In the genomic region with DNA sequence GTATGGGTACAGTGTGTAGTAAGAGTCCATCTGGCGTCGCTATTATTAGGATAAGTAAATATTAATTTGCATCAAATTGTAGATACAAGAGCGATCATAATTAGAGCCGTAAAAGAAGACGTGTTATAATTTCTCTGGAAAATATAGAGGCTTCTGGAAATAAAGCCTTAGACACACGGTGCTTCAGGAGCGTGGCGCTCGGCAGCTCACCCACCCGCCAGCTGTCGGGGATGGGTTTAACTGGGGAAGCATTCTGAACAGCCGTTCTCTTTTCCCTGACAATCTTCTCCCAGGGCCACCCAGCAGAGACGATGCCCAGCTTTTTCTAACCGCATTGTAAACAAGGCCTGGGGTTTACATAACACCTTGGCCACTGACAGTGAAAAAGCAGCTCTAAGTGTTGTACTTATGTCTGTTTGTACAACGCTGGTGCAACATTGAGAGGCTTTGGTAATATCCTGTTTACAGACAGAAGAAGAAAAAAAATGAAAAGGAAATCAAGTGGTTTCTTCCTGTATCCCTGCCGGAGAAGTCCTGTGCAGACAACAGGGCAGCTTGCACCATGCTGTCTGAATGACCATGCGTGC, we compare ENCODE assay signal across 15 mouse cellular contexts.
DNase-seq lines count a peak whose midpoint lies in the region; ATAC-seq and TF ChIP-seq lines count a peak whose summit lies in the region.
"Had no signal": no experiment of that assay in that cellular context is flagged by ENCODE, and none has a peak within 500 bp of the region (broad histone marks: within the 10 kb centered on the region; RNA-seq: fewer than 3 reads in every experiment).

No protein-coding gene starts in this region.

- no peak overlapping the region for H3K4me3 ChIP-seq in intestine, embryonic 16.5 days (ENCODE audit: low read length)
- H3K4me3 ChIP-seq in intestine, postnatal 0 days (ENCODE audit: low read depth, low read length) = no peak overlapping the region
- H3K4me3 ChIP-seq in gastrocnemius, adult 2 months = no peak overlapping the region
- H3K4me3 ChIP-seq: embryonic facial prominence, embryonic 13.5 days had no signal

- H3K27me3 ChIP-seq in intestine, embryonic 16.5 days (replicated peaks; ENCODE audit: control insufficient read depth, insufficient read depth, low read length) = no peaks in the 10 kb centered on the region
- H3K27me3 ChIP-seq in intestine, postnatal 0 days (replicated peaks; ENCODE audit: control insufficient read depth, insufficient read depth, low read length) = no peaks in the 10 kb centered on the region
- H3K27me3 ChIP-seq: embryonic facial prominence, embryonic 13.5 days had no signal

- H3K4me2 ChIP-seq in intestine, embryonic 16.5 days (ENCODE audit: low read depth, low read length) = no peak overlapping the region
- no peak overlapping the region for H3K4me2 ChIP-seq in intestine, postnatal 0 days (replicated peaks; ENCODE audit: low read depth)
- H3K4me2 ChIP-seq: embryonic facial prominence, embryonic 13.5 days; liver, embryonic 11.5 days had no signal

- intact Hi-C loops in left cerebral cortex, postnatal 36 days (cut with DNase I) = loop anchor here (5.0 to 10.0 kb wide), 4 partner anchors 134 to 478 kb away; partner anchors contain the start of gene Tmem132d
- intact Hi-C loops in gastrocnemius, adult 2 months (cut with DNase I) = no loop called here

- H3K27ac ChIP-seq in intestine, embryonic 16.5 days (ENCODE audit: low read length) = no peak overlapping the region
- H3K27ac ChIP-seq in intestine, postnatal 0 days (ENCODE audit: low read depth, low read length) = no peak overlapping the region
- H3K27ac ChIP-seq in gastrocnemius, adult 2 months = no peak overlapping the region
- H3K27ac ChIP-seq: embryonic facial prominence, embryonic 13.5 days; stomach, postnatal 0 days had no signal

- H3K4me1 ChIP-seq in intestine, embryonic 16.5 days (ENCODE audit: control insufficient read depth, insufficient read depth, low read length) = no peaks in the 10 kb centered on the region
- H3K4me1 ChIP-seq in intestine, postnatal 0 days (replicated peaks; ENCODE audit: control insufficient read depth, insufficient read depth, low read length) = no peaks in the 10 kb centered on the region
- H3K4me1 ChIP-seq: embryonic facial prominence, embryonic 13.5 days had no signal

- peak; percentile 38 for DNase-seq in layer of hippocampus, adult 9-10 months (ENCODE audit: low spot score)
- peak; percentile 78 for DNase-seq in left cerebral cortex, postnatal 36 days (ENCODE audit: low spot score in 2 of 2)
- DNase-seq in right cerebral cortex, postnatal 14 days = peak; percentile 67
- no peak for DNase-seq in thymus, postnatal 4 days
- no peak for DNase-seq in gastrocnemius, adult 2 months
- DNase-seq: adrenal gland, postnatal 25 days; cerebellum, adult 8-10 months; kidney, adult 11 months had no signal

- 48% methylated on average over 17 of the region's 17 CpGs for WGBS in intestine, embryonic 16.5 days
- 50% methylated on average over 17 of the region's 17 CpGs for WGBS in intestine, postnatal 0 days

- no peaks in the 10 kb centered on the region for H3K9me3 ChIP-seq in intestine, embryonic 16.5 days (ENCODE audit: control insufficient read depth, low read length)
- no peaks in the 10 kb centered on the region for H3K9me3 ChIP-seq in intestine, postnatal 0 days (ENCODE audit: control insufficient read depth)
- H3K9me3 ChIP-seq: embryonic facial prominence, embryonic 13.5 days had no signal

- TF ChIP-seq CTCF in intestine, postnatal 0 days (IDR thresholded peaks at IDR 0.05; ENCODE audit: low read depth) = no peak
- TF ChIP-seq CTCF in gastrocnemius, adult 2 months (IDR thresholded peaks at IDR 0.05) = no peak

- no peak overlapping the region for H3K9ac ChIP-seq in intestine, embryonic 16.5 days (ENCODE audit: low read depth, low read length)
- no peak overlapping the region for H3K9ac ChIP-seq in intestine, postnatal 0 days (ENCODE audit: low read depth, low read length)
- H3K9ac ChIP-seq: embryonic facial prominence, embryonic 13.5 days had no signal

- no peaks in the 10 kb centered on the region for H3K36me3 ChIP-seq in intestine, embryonic 16.5 days (ENCODE audit: control insufficient read depth, insufficient read depth, low read length)
- no peaks in the 10 kb centered on the region for H3K36me3 ChIP-seq in intestine, postnatal 0 days (ENCODE audit: control insufficient read depth, insufficient read depth)
- H3K36me3 ChIP-seq: embryonic facial prominence, embryonic 13.5 days had no signal

- peak; percentile 44; the same call in 1 of the 2 replicates for ATAC-seq in intestine, embryonic 16.5 days
- ATAC-seq in intestine, postnatal 0 days = no peak
- no peak for ATAC-seq in erythroid progenitor cell, adult 5-6 weeks (replicated peaks; ENCODE audit: low FRiP score, poor library complexity, severe bottlenecking)
- ATAC-seq: midbrain, embryonic 16.5 days had no signal

Comparison
In these comparisons a context has a peak if more than half of its experiments do, and no peak if none do; other contexts are left out.
1. DNase-seq: peak in layer of hippocampus, adult 9-10 months (single experiment), left cerebral cortex, postnatal 36 days (2 of 2) and right cerebral cortex, postnatal 14 days (single experiment); none in thymus, postnatal 4 days (single experiment) and gastrocnemius, adult 2 months (single experiment).